Mouse (Mus musculus): ENCODE results near the gene Stx11.

- TF ChIP-seq CTCF (IDR thresholded peaks at IDR 0.05) (no peak), EP300 (IDR thresholded peaks at IDR 0.05) (no peak)
Observed at GRCm38 (mm10) chr10:12981071-12981470, 17.0 kb upstream of the Stx11 start.
